Mouse (Mus musculus): ENCODE data around the gene Pofut1. TPM values are rescaled to one million over a fixed set of nuclear protein-coding genes. Genes with fewer than 3 reads are reported as not detected.

The Pofut1 gene
- total RNA-seq (2021), result 10 to 100 TPM; 14.3 to 21.1 TPM

- DNase-seq (ENCODE audit: extremely low spot score in 1 of 2, low spot score in 1 of 2), result peak; percentile 80 to 82
Measured at GRCm38 (mm10) chr2:153241250-153242014, at the start of gene Pofut1, which contains the start of gene Plagl2. Gene Pofut1 (plus strand): TSS chr2:153241533. Gene Plagl2 (minus strand): TSS chr2:153241426.

GRCm38 (mm10) chr2:153194255-153194654, 47.1 kb upstream of the Pofut1 start:
- no peak for DNase-seq (ENCODE audit: extremely low spot score in 1 of 2, low spot score in 1 of 2)

GRCm38 (mm10) chr2:153198485-153198884, 42.8 kb upstream of the Pofut1 start:
- no peak for DNase-seq (ENCODE audit: extremely low spot score in 1 of 2, low spot score in 1 of 2)

GRCm38 (mm10) chr2:153199114-153199513, 42.2 kb upstream of the Pofut1 start:
- no peak for DNase-seq (ENCODE audit: extremely low spot score in 1 of 2, low spot score in 1 of 2)

GRCm38 (mm10) chr2:153202766-153203165, 38.6 kb upstream of the Pofut1 start:
- no peak for DNase-seq (ENCODE audit: extremely low spot score in 1 of 2, low spot score in 1 of 2)

- DNase-seq (ENCODE audit: extremely low spot score in 1 of 2, low spot score in 1 of 2), result no peak
Measured at GRCm38 (mm10) chr2:153208149-153208548, 33.2 kb upstream of the Pofut1 start.

GRCm38 (mm10) chr2:153209286-153209685, 32.0 kb upstream of the Pofut1 start:
- DNase-seq (ENCODE audit: extremely low spot score in 1 of 2, low spot score in 1 of 2), result no peak

- no peak for DNase-seq (ENCODE audit: extremely low spot score in 1 of 2, low spot score in 1 of 2)
Measured at GRCm38 (mm10) chr2:153211451-153211850, 29.9 kb upstream of the Pofut1 start.

GRCm38 (mm10) chr2:153213351-153213750, 28.0 kb upstream of the Pofut1 start:
- DNase-seq (ENCODE audit: extremely low spot score in 1 of 2, low spot score in 1 of 2), result no peak

- no peak for DNase-seq (ENCODE audit: extremely low spot score in 1 of 2, low spot score in 1 of 2)
Measured at GRCm38 (mm10) chr2:153214771-153215259, 26.5 kb upstream of the Pofut1 start.

GRCm38 (mm10) chr2:153215421-153215820, 25.9 kb upstream of the Pofut1 start:
- no peak for DNase-seq (ENCODE audit: extremely low spot score in 1 of 2, low spot score in 1 of 2)

GRCm38 (mm10) chr2:153217826-153218340, 23.4 kb upstream of the Pofut1 start:
- DNase-seq (ENCODE audit: extremely low spot score in 1 of 2, low spot score in 1 of 2), result no peak

GRCm38 (mm10) chr2:153218516-153218915, 22.8 kb upstream of the Pofut1 start:
- DNase-seq (ENCODE audit: extremely low spot score in 1 of 2, low spot score in 1 of 2), result no peak

GRCm38 (mm10) chr2:153221620-153222019, 19.7 kb upstream of the Pofut1 start:
- DNase-seq (ENCODE audit: extremely low spot score in 1 of 2, low spot score in 1 of 2), result no peak

- no peak for DNase-seq (ENCODE audit: extremely low spot score in 1 of 2, low spot score in 1 of 2)
Measured at GRCm38 (mm10) chr2:153222130-153222529, 19.2 kb upstream of the Pofut1 start.

- no peak for DNase-seq (ENCODE audit: extremely low spot score in 1 of 2, low spot score in 1 of 2)
Measured at GRCm38 (mm10) chr2:153222566-153222965, 18.8 kb upstream of the Pofut1 start.

GRCm38 (mm10) chr2:153224946-153225594, 16.3 kb upstream of the Pofut1 start, which contains the start of gene Tspyl3:
Gene Tspyl3 (minus strand): TSS chr2:153225441.
- DNase-seq (ENCODE audit: extremely low spot score in 1 of 2, low spot score in 1 of 2), result peak; percentile 49 to 58

GRCm38 (mm10) chr2:153225595-153225953, 15.8 kb upstream of the Pofut1 start:
- DNase-seq (ENCODE audit: extremely low spot score in 1 of 2, low spot score in 1 of 2), result no peak

GRCm38 (mm10) chr2:153227959-153228358, 13.4 kb upstream of the Pofut1 start:
- no peak for DNase-seq (ENCODE audit: extremely low spot score in 1 of 2, low spot score in 1 of 2)

GRCm38 (mm10) chr2:153228523-153228922, 12.8 kb upstream of the Pofut1 start:
- no peak for DNase-seq (ENCODE audit: extremely low spot score in 1 of 2, low spot score in 1 of 2)

GRCm38 (mm10) chr2:153237193-153237592, 4.1 kb upstream of the Pofut1 start:
- DNase-seq (ENCODE audit: extremely low spot score in 1 of 2, low spot score in 1 of 2), result no peak
